ENCODE assay signal across 8 mouse cellular contexts in genomic region chr9:67831359-67832045, GRCm38 (mm10). TPM values are rescaled to one million over a fixed set of nuclear protein-coding genes. Genes with fewer than 3 reads are reported as not detected.
DNase-seq lines count a peak whose midpoint lies in the region; ATAC-seq and TF ChIP-seq lines count a peak whose summit lies in the region.
"Had no signal": no experiment of that assay in that cellular context is flagged by ENCODE, and none has a peak within 500 bp of the region (broad histone marks: within the 10 kb centered on the region; RNA-seq: fewer than 3 reads in every experiment).

No protein-coding gene starts in this region.

- under 1% methylated on average over 57 of the region's 57 CpGs for WGBS in forebrain, embryonic 16.5 days
- WGBS in neural tube, embryonic 13.5 days = under 1% methylated on average over 57 of the region's 57 CpGs

- ATAC-seq in forebrain, embryonic 16.5 days = peak; percentile 81
- ATAC-seq in neural tube, embryonic 13.5 days (ENCODE audit: low read depth) = peak; percentile 76

- TF ChIP-seq POLR2A in cortical plate, adult 2 months (IDR thresholded peaks at IDR 0.05; ENCODE audit: extremely low read depth, insufficient read depth, low read length) = no peak

- H3K9ac ChIP-seq in forebrain, embryonic 16.5 days (replicated peaks; ENCODE audit: low read depth, low read length) = peak overlapping the region; percentile 42
- H3K9ac ChIP-seq in neural tube, embryonic 13.5 days = peak overlapping the region; percentile 68

- no peaks in the 10 kb centered on the region for H3K9me3 ChIP-seq in forebrain, embryonic 16.5 days (ENCODE audit: control insufficient read depth, low read length)
- H3K9me3 ChIP-seq in neural tube, embryonic 13.5 days = no peaks in the 10 kb centered on the region

- H3K4me1 ChIP-seq in cortical plate, adult 2 months (ENCODE audit: control insufficient read depth, insufficient read depth, low read length) = no peaks in the 10 kb centered on the region; the same call in 1 of the 2 replicates
- peaks cover 17% of the 10 kb centered on the region for H3K4me1 ChIP-seq in forebrain, embryonic 16.5 days (replicated peaks; ENCODE audit: control insufficient read depth, insufficient read depth, low read length)
- peaks cover 20% of the 10 kb centered on the region for H3K4me1 ChIP-seq in neural tube, embryonic 13.5 days (replicated peaks)

- no peaks in the 10 kb centered on the region for H3K36me3 ChIP-seq in forebrain, embryonic 16.5 days (ENCODE audit: control insufficient read depth, insufficient read depth)
- no peaks in the 10 kb centered on the region for H3K36me3 ChIP-seq in neural tube, embryonic 13.5 days

- DNase-seq in layer of hippocampus, postnatal 10 days (ENCODE audit: low spot score in 2 of 2) = peak; percentile 28 to 58
- no peak for DNase-seq in layer of hippocampus, adult 9-10 months (ENCODE audit: low spot score)
- DNase-seq in liver = peak; percentile 19
- no peak for DNase-seq in gastrocnemius, adult 8-10 months (ENCODE audit: low spot score in 2 of 2)

- no peak overlapping the region for H3K27ac ChIP-seq in cortical plate, adult 2 months (ENCODE audit: insufficient read depth, low read length)
- H3K27ac ChIP-seq in forebrain, embryonic 16.5 days (ENCODE audit: low read length) = no peak overlapping the region
- no peak overlapping the region for H3K27ac ChIP-seq in neural tube, embryonic 13.5 days (replicated peaks)

- peaks cover 36% of the 10 kb centered on the region for H3K27me3 ChIP-seq in forebrain, embryonic 16.5 days (replicated peaks; ENCODE audit: control insufficient read depth, insufficient read depth, low read length)
- H3K27me3 ChIP-seq in neural tube, embryonic 13.5 days = peaks cover 55% of the 10 kb centered on the region

- peak overlapping the region; percentile 59 for H3K4me2 ChIP-seq in forebrain, embryonic 16.5 days (ENCODE audit: low read length)
- peak overlapping the region; percentile 73 for H3K4me2 ChIP-seq in neural tube, embryonic 13.5 days

- no peak for TF ChIP-seq CTCF in cortical plate, adult 2 months (IDR thresholded peaks at IDR 0.05; ENCODE audit: extremely low read depth, insufficient read depth, low read length)

- peak overlapping the region; percentile 27 for H3K4me3 ChIP-seq in cortical plate, adult 2 months (ENCODE audit: insufficient read depth, low read length)
- H3K4me3 ChIP-seq in forebrain, embryonic 16.5 days (replicated peaks; ENCODE audit: low read length) = peak overlapping the region; percentile 50
- H3K4me3 ChIP-seq in neural tube, embryonic 13.5 days = peak overlapping the region; percentile 59

RNA-seq across cellular contexts. Expression of gene C2cd4a, which starts 0.6 kb away (rescaled TPM):
- 1 to 10 TPM in 1 of 2 experiments, under 1 TPM in 1; 0.96 to 1.2 TPM for total RNA-seq in layer of hippocampus, postnatal 10 days (2021)
- polyA plus RNA-seq in cortical plate, adult 2 months (2012; rRNA removed) = 0.21 and 0.70 TPM in 2 replicates
- not detected in 2 replicates for polyA plus RNA-seq in forebrain, embryonic 16.5 days (2015; fragmentation: Nextera tagmentation; extraction: Ambion mirVana)
- 0.21 and 0.46 TPM in 2 replicates for polyA plus RNA-seq in neural tube, embryonic 13.5 days (2015; fragmentation: Nextera tagmentation; extraction: Ambion mirVana)
- total RNA-seq in gastrocnemius, adult 8-10 months (2022) = not detected
- total RNA-seq: common myeloid progenitor, adult 5-6 weeks had no signal

RNA-seq across cellular contexts. Expression of gene Vps13c, which starts 8.7 kb away (rescaled TPM):
- total RNA-seq in layer of hippocampus, postnatal 10 days (2021) = 10 to 100 TPM; 50.7 to 54.9 TPM
- 34.4 and 37.6 TPM in 2 replicates for polyA plus RNA-seq in cortical plate, adult 2 months (2012; rRNA removed)
- 8.2 and 8.6 TPM in 2 replicates for polyA plus RNA-seq in forebrain, embryonic 16.5 days (2015; fragmentation: Nextera tagmentation; extraction: Ambion mirVana)
- polyA plus RNA-seq in neural tube, embryonic 13.5 days (2015; fragmentation: Nextera tagmentation; extraction: Ambion mirVana) = 8.0 and 9.3 TPM in 2 replicates
- 10 to 100 TPM; 25.9 to 34.4 (median 30.2) TPM for total RNA-seq in gastrocnemius, adult 8-10 months (2022)

Comparison
In these comparisons a context has a peak if more than half of its experiments do, and no peak if none do; other contexts are left out.
1. DNase-seq: peak in layer of hippocampus, postnatal 10 days (2 of 2) and liver (single experiment); none in layer of hippocampus, adult 9-10 months (single experiment) and gastrocnemius, adult 8-10 months (0 of 2).
2. Peak in every context shown above with its lines, with median percentiles within 50 percentile points of each other: H3K4me3 ChIP-seq.